Mouse (Mus musculus) left cerebral cortex, postnatal 25 days (tissue): ENCODE measurements around the gene Gpat3. TPM values are rescaled to one million over a fixed set of nuclear protein-coding genes. Genes with fewer than 3 reads are reported as not detected.
A peak's percentile ranks its signal among the peaks of the same experiment; 100 is the strongest.

Experiments
- DNase-seq, 2 experiments: peaks; one replicate each; pipeline ENCODE4 v3.0.0; 2022; ENCODE audit warnings: low spot score in 2 of 2, mixed read lengths in 1 of 2
- intact Hi-C: fragments of 180-260 bp; cut with DNase I; formaldehyde crosslinking; loops from one replicate; pipeline ENCODE4 v1.15.1; 2025
- total RNA-seq, 2 experiments: library from RNA; stranded (reverse); gene quantifications; 2 replicates each; pipeline ENCODE4 v1.2.3; 2021

Gpat3 gene
- total RNA-seq, 2 experiments from 2014 or later = 3.3 to 3.7 TPM

DNA sequence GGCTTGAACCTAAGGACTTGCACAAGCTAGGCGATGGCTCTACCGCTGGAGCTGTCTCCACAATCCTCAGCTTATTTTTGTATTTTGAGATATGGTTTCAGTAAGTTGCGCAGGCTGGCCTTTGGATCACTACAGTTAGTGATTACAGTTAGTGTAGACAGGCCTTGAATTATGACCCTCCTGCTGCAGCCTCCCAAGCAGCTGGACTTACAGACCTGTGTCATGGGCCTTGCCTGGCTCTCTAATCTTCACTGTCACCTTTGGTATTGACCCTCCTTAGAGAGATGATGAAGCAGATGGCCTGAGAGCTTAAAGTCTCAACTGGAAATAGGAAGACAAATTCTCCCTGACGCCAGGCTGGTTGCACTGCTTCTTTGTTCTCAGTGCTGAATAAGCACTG, 8.4 kb downstream of the Gpat3 start:
- no peak for DNase-seq
- intact Hi-C loops = no loop called here

DNA sequence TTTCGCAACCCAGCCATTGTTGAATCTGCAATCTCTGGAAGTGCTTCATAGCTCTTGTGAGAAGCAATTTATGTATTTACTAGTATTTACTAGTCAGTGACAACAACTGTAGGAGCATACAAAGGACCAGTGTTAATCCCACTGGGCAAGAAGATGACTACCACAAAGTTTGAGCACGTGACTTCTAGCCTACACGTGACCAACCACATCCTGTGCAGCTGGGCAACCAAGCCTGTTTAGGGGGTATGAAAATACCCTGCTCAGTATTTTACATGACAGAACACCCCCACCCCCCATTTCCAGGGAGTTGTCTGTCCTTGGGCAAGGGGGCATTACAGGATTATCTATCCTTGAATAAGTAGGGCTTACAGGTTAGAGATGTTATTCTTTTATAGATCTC, 11.0 kb downstream of the Gpat3 start:
- no peak for DNase-seq
- intact Hi-C loops = no loop called here

- no peak for DNase-seq
- intact Hi-C loops = no loop called here
Measured at GRCm38 (mm10) chr5:100860417-100861053, 15.0 kb downstream of the Gpat3 start.

DNA sequence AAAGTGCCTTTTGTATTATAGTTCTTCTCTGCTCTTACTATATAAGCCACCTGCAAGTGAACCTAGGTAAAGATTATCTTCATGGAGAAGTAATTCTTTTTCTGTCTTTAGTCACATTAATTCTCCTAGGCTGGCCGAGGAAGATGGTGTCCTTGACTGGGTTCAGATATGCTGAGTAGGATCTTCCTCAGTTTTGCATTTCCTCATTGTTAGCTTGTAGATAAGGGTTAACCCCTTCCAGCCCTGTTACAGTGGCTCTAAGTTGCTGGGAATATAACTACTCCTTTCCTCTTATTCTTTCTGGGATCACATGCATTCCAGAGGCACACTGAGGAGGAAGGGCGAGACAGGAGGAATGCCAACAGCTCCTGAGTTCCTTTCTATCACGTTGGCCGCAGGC, 15.6 kb downstream of the Gpat3 start:
- intact Hi-C loops = no loop called here
- DNase-seq = no peak

- intact Hi-C loops = no loop called here
- DNase-seq = no peak
Measured at GRCm38 (mm10) chr5:100861811-100862210, 16.3 kb downstream of the Gpat3 start.

- intact Hi-C loops = no loop called here
- DNase-seq = no peak
Measured at GRCm38 (mm10) chr5:100863091-100863490, 17.6 kb downstream of the Gpat3 start.

DNA sequence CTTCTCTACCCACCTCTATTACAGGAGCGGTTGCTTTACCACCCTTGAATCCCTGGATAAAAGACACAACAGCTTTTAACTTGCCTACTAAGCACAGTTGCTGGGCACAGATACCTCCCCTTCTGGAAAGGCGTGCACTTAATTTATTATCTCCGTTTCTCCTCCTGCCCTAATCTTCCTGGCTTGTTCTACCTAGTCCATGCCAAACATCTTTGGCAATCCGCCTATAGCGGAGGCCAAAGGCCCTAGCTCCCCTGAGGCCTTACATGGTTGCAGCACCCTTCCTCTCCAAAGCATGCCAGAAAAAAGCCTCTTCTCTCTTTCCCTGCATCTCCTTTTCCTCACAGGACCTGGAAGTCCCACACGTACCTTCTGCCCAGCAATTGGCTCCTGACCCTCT, 18.9 kb downstream of the Gpat3 start:
- intact Hi-C loops = no loop called here
- DNase-seq = no peak

DNA sequence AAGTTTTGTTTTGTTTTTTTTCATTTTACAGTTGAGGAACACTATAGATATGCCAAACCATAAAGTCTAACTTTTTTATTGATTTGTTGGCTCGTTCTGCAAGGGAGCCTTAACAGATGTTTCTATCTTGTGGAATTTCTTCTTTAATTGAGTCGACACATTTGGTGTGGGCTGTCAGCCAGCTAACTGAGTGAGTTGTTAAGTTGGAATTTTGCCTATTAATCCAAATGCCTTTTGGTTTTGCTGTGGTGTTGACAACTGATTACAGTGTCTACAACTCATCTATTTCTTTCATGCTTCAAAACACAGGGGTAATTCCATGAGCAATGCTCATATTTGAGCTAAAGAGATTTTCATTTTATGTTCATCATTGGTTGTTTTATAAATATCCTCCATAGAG, 20.7 kb downstream of the Gpat3 start:
- peak in 1 of 2 experiments; percentile 14 for DNase-seq
- intact Hi-C loops = no loop called here

- intact Hi-C loops = no loop called here
- no peak for DNase-seq
Measured at GRCm38 (mm10) chr5:100869197-100869895, 23.8 kb downstream of the Gpat3 start.

GRCm38 (mm10) chr5:100871987-100872386, 26.5 kb downstream of the Gpat3 start:
- intact Hi-C loops = no loop called here
- no peak for DNase-seq

- no peak for DNase-seq
- intact Hi-C loops = no loop called here
Measured at GRCm38 (mm10) chr5:100874721-100875120, 29.2 kb downstream of the Gpat3 start.

DNA sequence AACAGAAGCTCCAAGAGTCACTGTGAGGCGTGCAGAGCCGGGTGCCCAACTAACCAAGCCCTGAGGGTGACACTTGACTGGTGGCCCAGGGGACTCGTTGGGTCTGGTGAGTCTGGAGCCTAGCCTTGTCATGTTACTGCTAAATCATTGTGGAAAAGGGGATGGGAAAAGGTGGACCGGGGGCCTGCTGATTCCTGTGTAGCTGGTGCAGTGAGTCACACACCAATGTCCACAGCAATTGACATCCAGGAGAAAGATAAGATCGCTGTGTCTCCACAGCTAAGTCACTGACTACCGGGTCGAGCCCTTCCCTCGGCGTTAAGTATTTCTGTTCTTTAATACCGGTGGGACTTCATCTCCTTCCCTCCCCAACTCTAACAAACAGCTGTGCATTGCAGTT, 29.7 kb downstream of the Gpat3 start:
- intact Hi-C loops = no loop called here

DNA sequence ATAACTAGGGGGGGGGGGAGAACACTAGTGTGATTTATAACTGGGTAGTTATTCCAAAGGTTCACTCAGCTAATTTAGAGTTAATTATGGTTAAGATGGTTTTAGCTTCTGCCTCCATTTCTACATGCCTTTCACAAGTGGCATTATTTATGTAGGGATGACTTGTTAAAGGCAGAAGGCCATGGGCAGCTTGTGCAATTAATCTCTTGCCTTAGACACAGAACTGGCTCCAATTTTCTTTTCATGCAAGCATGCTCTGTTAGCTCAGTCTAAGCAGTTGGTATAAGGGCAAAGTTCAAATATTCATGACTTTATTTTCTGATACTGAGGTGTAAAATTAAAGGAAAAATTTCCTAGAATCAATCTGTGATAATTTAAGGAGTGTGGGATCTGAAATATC, 31.5 kb downstream of the Gpat3 start:
- intact Hi-C loops = no loop called here

More for the DNA sequence above, 29.7 kb downstream of the Gpat3 start:
- no peak for DNase-seq

GRCm38 (mm10) chr5:100885216-100885615, 39.7 kb downstream of the Gpat3 start:
- intact Hi-C loops = no loop called here
- no peak for DNase-seq

More for the DNA sequence above, 31.5 kb downstream of the Gpat3 start:
- no peak for DNase-seq

GRCm38 (mm10) chr5:100886331-100886988, 40.9 kb downstream of the Gpat3 start:
- DNase-seq = no peak

DNA sequence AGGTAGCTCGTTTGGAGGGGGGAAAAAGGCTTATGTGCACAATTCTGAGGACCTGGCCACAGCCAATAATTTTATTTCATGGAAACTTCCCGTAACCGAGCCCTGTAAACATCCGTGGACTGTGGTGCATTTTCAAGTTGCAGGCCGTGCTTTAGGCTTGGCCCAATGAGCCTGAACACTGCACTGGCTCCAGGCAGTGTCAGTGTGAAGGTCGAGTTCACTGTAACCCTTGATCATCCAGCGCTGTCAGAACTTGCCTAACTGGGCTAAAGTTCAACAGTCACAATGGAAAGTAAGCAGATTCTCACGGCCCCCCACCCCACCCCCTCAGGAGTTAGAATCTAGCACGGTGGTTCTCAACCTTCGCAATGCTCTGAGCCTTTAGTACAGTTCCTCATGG, 50.7 kb downstream of the Gpat3 start:
- intact Hi-C loops = no loop called here

More at GRCm38 (mm10) chr5:100886331-100886988, 40.9 kb downstream of the Gpat3 start:
- intact Hi-C loops = no loop called here

DNA sequence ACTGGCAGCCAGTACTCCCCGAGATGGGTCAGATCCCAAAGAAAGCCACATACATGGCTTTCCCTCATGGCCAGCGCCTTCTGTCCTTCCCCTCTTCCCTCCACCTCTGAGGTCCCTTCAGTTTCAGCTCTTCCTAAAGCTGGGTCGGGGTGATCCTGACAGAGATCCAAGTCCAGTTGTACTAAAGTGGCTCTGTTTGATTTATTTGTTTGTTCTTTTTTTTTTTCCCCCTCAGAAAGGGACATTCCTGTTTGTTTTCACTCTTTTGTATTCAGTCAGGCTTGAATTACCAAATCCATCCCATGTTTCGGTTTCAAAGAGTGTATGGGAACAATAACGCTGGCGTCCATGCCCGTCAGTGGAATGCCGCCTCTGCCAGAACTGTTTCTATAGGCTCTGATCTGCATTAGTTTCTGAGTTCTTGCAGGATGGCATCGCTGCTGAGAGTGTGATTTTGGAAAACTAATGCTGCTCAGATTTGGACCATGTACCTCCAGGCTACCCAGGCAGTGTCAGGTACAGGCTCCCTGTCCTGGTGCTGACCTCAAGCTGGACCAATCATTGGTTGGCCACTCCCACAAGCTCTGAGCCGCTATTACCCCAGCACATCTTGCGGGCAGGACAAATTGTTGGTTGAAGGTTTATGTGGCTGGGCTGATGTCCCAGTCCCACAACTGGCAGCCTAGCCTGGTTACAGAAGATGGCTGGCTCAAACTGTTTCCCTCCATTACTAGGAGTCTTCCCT, 54.4 kb downstream of the Gpat3 start:
- no peak for DNase-seq
- intact Hi-C loops = no loop called here

More for the DNA sequence above, 50.7 kb downstream of the Gpat3 start:
- DNase-seq = no peak

DNA sequence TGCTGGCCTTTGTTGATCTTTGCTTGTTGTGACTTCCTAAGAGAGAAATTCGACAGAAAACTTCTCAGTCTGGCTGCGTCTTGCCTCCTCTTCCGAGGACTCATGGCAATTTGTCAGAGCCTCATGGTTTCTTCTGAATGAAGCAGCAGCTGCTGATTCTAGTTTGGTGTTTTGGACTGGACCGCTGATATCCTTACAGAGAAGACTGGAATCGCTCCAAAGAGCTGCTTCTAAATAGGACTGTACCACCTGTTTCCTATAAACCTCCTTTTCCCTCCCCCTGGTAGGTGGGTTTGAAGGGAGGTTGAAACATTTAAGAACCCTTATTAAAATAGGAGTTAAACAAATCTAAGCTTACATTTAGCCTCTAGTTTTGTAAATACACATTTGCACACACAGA, 55.5 kb downstream of the Gpat3 start:
- intact Hi-C loops = no loop called here
- no peak for DNase-seq

- no peak for DNase-seq
- intact Hi-C loops = no loop called here
Measured at GRCm38 (mm10) chr5:100908478-100908877, 63.0 kb downstream of the Gpat3 start.

DNA sequence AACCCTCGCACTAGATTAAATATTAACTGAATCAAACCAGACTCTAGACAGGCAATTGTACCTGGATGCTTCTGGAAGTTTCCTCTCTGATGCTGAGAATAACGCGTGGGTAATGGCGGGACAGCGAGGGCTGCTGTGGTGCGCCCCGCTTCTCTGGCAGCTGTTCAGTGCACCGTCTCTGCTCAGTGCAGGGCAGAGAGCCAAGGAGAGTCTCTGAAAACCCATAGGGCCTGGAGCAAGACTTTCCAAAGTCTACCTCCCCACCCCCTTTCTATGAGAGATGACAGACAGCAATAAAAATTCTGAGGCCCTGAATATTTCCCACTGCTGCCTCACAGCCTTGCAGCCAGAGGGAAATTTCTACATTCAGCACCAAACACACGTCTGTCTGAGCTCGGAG, 63.4 kb downstream of the Gpat3 start:
- intact Hi-C loops = no loop called here
- DNase-seq = no peak
